In the genomic region with DNA sequence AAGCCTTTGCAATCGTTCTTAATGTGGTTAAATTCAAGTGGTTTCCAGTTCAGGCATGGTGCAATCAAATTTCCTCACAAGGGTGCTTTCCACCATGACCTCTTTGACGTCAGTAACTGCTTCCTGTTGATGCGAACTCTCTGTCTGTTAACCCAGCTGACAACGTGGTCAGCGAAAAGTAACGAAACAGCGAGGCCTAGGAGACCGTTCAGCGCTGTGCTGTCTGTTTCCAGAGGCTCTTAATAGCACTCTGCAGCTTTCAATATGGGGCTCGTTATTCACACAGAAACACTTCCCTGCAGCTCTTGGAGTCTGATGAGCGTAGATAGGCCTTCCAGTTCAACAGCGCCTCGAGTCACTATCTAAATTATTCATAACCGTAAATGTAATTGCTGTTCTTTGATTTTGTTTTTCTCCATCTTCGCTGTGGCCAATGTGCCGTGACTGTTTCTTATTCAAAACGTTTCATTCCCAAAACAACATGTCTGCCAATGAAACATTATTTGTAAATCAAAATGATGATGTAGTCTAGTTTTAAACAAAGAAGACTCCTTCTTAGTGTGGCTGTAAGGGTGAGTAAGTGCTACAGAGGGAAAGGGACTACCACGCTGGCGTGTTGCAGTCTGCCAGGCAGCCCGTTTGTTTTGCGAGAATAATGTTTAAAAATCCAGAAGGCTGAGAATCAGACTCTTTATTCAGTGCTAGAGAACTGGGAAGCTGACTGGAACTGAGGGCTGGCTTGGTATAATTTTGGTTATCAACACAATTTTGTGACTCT, we compare ENCODE assay signal across 12 mouse cellular contexts.
A peak's percentile ranks its signal among the peaks of the same experiment; 100 is the strongest.
DNase-seq lines count a peak whose midpoint lies in the region; ATAC-seq lines count a peak whose summit lies in the region.
"Had no signal": no experiment of that assay in that cellular context is flagged by ENCODE, and none has a peak within 500 bp of the region (broad histone marks: within the 10 kb centered on the region; RNA-seq: fewer than 3 reads in every experiment).

No protein-coding gene starts in this region.

- H3K4me1 ChIP-seq in hindbrain, embryonic 14.5 days (replicated peaks; ENCODE audit: control insufficient read depth, insufficient read depth, low read length) = 0 out of 2 replicates have a peak, but pooled peaks cover 6% of the 10 kb centered on the region
- H3K4me1 ChIP-seq in hindbrain, embryonic 11.5 days (replicated peaks; ENCODE audit: control insufficient read depth, insufficient read depth, low read length) = no peaks in the 10 kb centered on the region
- 0 out of 2 replicates have a peak, but pooled peaks cover 4% of the 10 kb centered on the region for H3K4me1 ChIP-seq in hindbrain, embryonic 15.5 days (replicated peaks)
- peaks cover 3% of the 10 kb centered on the region; the same call in 1 of the 2 replicates for H3K4me1 ChIP-seq in midbrain, embryonic 16.5 days (ENCODE audit: control insufficient read depth, insufficient read depth, low read length)
- H3K4me1 ChIP-seq: embryonic facial prominence, embryonic 12.5 days had no signal

- ATAC-seq in hindbrain, embryonic 14.5 days (ENCODE audit: low FRiP score) = no peak
- no peak for ATAC-seq in hindbrain, embryonic 11.5 days (ENCODE audit: low FRiP score)
- peak; percentile 79 for ATAC-seq in CD4-positive, CD25-positive, alpha-beta regulatory T cell, adult 4 months
- ATAC-seq in hindbrain, embryonic 15.5 days (ENCODE audit: low FRiP score, low read depth) = peak; percentile 82
- peak; percentile 40; the same call in 1 of the 2 replicates for ATAC-seq in midbrain, embryonic 16.5 days

- WGBS in hindbrain, embryonic 14.5 days = 58% methylated on average over 21 of the region's 21 CpGs
- 80% methylated on average over 21 of the region's 21 CpGs for WGBS in hindbrain, embryonic 11.5 days
- 53% methylated on average over 21 of the region's 21 CpGs for WGBS in hindbrain, embryonic 15.5 days
- 54% methylated on average over 21 of the region's 21 CpGs for WGBS in midbrain, embryonic 16.5 days

- H3K36me3 ChIP-seq in hindbrain, embryonic 14.5 days (replicated peaks; ENCODE audit: control insufficient read depth, insufficient read depth) = no peaks in the 10 kb centered on the region
- H3K36me3 ChIP-seq in hindbrain, embryonic 11.5 days (ENCODE audit: control insufficient read depth, insufficient read depth, low read length) = no peaks in the 10 kb centered on the region
- no peaks in the 10 kb centered on the region for H3K36me3 ChIP-seq in hindbrain, embryonic 15.5 days
- H3K36me3 ChIP-seq in midbrain, embryonic 16.5 days (ENCODE audit: control insufficient read depth, insufficient read depth, low read length) = no peaks in the 10 kb centered on the region
- H3K36me3 ChIP-seq: embryonic facial prominence, embryonic 12.5 days had no signal

- no peaks in the 10 kb centered on the region for H3K27me3 ChIP-seq in hindbrain, embryonic 14.5 days (ENCODE audit: control insufficient read depth, insufficient read depth, low read length)
- H3K27me3 ChIP-seq in hindbrain, embryonic 11.5 days (ENCODE audit: control insufficient read depth, insufficient read depth, low read length) = no peaks in the 10 kb centered on the region
- no peaks in the 10 kb centered on the region for H3K27me3 ChIP-seq in hindbrain, embryonic 15.5 days
- H3K27me3 ChIP-seq in midbrain, embryonic 16.5 days (ENCODE audit: control insufficient read depth, insufficient read depth, low read depth, low read length) = no peaks in the 10 kb centered on the region
- H3K27me3 ChIP-seq: embryonic facial prominence, embryonic 12.5 days had no signal

- H3K27ac ChIP-seq in hindbrain, embryonic 14.5 days = peak overlapping the region; percentile 60
- no peak overlapping the region for H3K27ac ChIP-seq in hindbrain, embryonic 11.5 days (ENCODE audit: low read depth, low read length)
- H3K27ac ChIP-seq in hindbrain, embryonic 15.5 days (replicated peaks) = peak overlapping the region; percentile 47
- peak overlapping the region; percentile 59 for H3K27ac ChIP-seq in midbrain, embryonic 16.5 days (ENCODE audit: low read length)
- H3K27ac ChIP-seq: embryonic facial prominence, embryonic 12.5 days; stomach, postnatal 0 days had no signal

- no peak overlapping the region for H3K9ac ChIP-seq in hindbrain, embryonic 14.5 days
- H3K9ac ChIP-seq in hindbrain, embryonic 11.5 days (ENCODE audit: low read depth, low read length) = no peak overlapping the region
- no peak overlapping the region for H3K9ac ChIP-seq in hindbrain, embryonic 15.5 days
- H3K9ac ChIP-seq in midbrain, embryonic 16.5 days (ENCODE audit: low read depth, low read length) = no peak overlapping the region
- H3K9ac ChIP-seq: embryonic facial prominence, embryonic 12.5 days had no signal

- H3K9me3 ChIP-seq in hindbrain, embryonic 14.5 days (ENCODE audit: control insufficient read depth, low read length) = no peaks in the 10 kb centered on the region
- no peaks in the 10 kb centered on the region for H3K9me3 ChIP-seq in hindbrain, embryonic 11.5 days (ENCODE audit: control insufficient read depth, low read length)
- no peaks in the 10 kb centered on the region for H3K9me3 ChIP-seq in hindbrain, embryonic 15.5 days
- H3K9me3 ChIP-seq in midbrain, embryonic 16.5 days (replicated peaks; ENCODE audit: control insufficient read depth, low read length, poor library complexity, severe bottlenecking) = no peaks in the 10 kb centered on the region
- H3K9me3 ChIP-seq: embryonic facial prominence, embryonic 12.5 days had no signal

- peak; percentile 45 for DNase-seq in hindbrain, embryonic 14.5 days (ENCODE audit: low spot score)
- DNase-seq in hindbrain, embryonic 11.5 days (ENCODE audit: low spot score) = no peak
- DNase-seq in urinary bladder, postnatal 25 days (ENCODE audit: low spot score) = no peak
- no peak for DNase-seq in right cerebral cortex, postnatal 36 days (ENCODE audit: low spot score in 2 of 2)
- no peak for DNase-seq in cerebellum, adult 8-10 months
- DNase-seq: cerebellum, adult 11 months; kidney, postnatal 4 days had no signal

- no peak overlapping the region for H3K4me2 ChIP-seq in hindbrain, embryonic 14.5 days (replicated peaks)
- H3K4me2 ChIP-seq in hindbrain, embryonic 11.5 days (replicated peaks; ENCODE audit: low read depth, low read length) = no peak overlapping the region
- no peak overlapping the region for H3K4me2 ChIP-seq in hindbrain, embryonic 15.5 days
- H3K4me2 ChIP-seq in midbrain, embryonic 16.5 days (ENCODE audit: low read length) = no peak overlapping the region
- H3K4me2 ChIP-seq: embryonic facial prominence, embryonic 12.5 days had no signal

- no peak overlapping the region for H3K4me3 ChIP-seq in hindbrain, embryonic 14.5 days (replicated peaks; ENCODE audit: low read length)
- H3K4me3 ChIP-seq in hindbrain, embryonic 11.5 days (ENCODE audit: low read depth, low read length) = no peak overlapping the region
- H3K4me3 ChIP-seq in hindbrain, embryonic 15.5 days = no peak overlapping the region
- H3K4me3 ChIP-seq in midbrain, embryonic 16.5 days (ENCODE audit: low read depth, low read length) = no peak overlapping the region
- H3K4me3 ChIP-seq: embryonic facial prominence, embryonic 12.5 days had no signal

Comparison
In these comparisons a context has a peak if more than half of its experiments do, and no peak if none do; other contexts are left out.
1. ATAC-seq: peak in CD4-positive, CD25-positive, alpha-beta regulatory T cell, adult 4 months (single experiment), hindbrain, embryonic 15.5 days (single experiment) and midbrain, embryonic 16.5 days (single experiment); none in hindbrain, embryonic 14.5 days (single experiment) and hindbrain, embryonic 11.5 days (single experiment).